Mouse (Mus musculus) layer of hippocampus, adult 11-12 months (tissue): Measurements from ENCODE around the gene Dclk1.
A peak's percentile ranks its signal among the peaks of the same experiment; 100 is the strongest.

ENCODE experiments used
- DNase-seq: peaks from one replicate; pipeline ENCODE4 v3.0.0; 2022; ENCODE audit warnings: low spot score

Dclk1 gene

DNA sequence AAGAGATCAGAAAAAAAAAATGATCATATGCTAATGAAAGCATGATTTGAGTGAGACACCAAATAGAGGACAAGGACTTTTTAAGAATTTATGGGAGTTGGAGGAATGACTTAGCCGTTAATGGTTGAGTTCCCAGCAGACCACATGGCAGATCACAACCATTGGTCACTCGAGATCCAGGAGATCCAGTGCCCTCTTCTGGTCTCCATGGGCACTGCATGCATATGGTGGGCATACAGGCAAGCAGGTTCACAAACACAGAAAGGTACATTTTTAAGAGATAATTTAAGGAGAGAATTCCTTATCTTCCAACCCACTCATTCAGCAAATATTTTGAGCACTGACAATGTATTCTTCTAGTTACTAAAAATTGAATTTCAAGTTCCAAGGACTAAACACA, 207.0 kb downstream of the Dclk1 start:
- DNase-seq, result no peak

DNA sequence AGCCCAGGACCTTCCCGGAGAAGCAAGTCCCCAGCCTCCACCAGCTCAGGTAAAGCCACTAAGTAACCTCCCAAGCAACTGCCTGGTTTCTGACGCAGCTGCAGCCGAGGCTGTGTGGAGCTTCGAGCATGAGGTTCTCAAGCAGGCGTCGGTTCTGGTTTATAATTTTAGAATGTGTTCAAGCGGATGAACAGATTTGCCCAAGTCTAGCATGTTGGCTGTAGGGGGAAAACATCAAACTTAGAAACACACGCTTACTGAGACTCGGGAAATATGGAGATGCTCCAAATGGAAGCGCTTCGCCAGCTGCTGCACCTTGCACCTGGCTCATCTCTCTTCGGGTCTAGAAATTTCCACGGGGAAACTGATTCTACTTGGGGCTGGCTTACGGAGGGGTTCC, 208.9 kb downstream of the Dclk1 start:
- DNase-seq, result peak; percentile 65

- DNase-seq, result no peak
Measured at GRCm38 (mm10) chr3:55451877-55452276, 209.7 kb downstream of the Dclk1 start.

DNA sequence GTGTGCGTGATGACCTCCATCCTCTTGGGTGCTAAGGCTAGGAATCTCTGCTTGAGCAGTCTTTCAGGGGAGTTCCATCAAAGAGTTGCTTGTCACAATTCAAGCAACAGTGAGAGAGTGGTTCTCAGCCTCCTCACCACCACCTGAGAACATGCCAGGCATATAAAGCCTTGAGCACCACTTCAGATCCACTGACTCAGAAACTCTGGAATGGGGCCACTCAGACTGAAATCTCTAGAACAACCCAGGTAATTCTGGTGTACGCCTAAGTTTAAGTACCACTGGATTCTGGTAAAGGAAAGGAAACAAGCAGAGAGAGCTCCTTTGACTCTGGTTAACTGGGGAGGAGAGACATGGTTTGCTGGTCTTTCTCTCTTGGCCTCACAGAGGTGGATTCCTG, 210.3 kb downstream of the Dclk1 start:
- DNase-seq, result no peak

GRCm38 (mm10) chr3:55461092-55461491, 218.9 kb downstream of the Dclk1 start:
- DNase-seq, result no peak

DNA sequence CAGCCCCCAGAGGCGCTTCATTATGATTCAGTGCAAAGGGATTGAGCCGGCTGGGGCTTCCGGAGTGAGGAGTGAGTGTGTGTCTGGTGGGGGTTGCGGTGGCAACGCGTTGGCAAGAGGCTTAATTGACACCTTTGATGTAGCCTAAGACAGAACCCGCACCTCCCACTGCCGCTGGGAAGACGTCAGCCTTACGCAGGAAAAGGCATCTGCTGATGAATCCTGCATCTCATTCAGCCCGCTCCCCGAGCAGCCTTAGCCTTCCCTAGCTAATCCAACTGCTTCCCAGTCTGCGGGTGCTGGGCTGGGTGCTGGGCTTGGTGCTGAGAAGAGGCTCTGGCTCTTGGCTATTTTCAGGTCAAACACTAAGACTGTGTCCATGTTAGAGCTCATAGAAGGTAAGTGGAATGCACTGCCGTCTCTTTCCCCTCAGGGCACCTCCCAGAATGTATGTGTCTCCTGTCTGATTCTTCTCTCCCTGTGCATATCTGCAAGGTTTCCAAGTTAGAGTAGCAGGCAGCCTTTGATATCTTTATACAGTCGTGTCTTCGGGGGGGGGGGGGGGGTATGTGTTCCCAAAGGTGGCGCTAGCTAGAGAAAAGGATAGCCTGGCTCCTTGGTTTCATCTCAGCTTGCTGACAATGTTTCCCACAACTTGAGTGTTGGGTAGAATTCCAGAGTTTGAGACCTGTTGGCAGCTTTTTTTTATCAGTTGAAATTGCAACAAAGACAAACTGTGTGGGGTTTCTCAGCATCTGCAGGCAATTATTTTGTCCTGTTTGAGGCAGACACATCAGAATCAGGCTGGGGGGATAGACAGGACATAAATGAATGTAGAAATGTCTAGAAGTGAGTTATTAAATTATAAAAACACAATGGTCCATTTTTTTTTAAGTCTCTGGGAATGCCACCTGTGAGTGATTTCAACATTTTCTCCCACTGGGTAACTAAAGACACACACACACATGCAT, 219.8 kb downstream of the Dclk1 start:
- peak; percentile 86 for DNase-seq

DNA sequence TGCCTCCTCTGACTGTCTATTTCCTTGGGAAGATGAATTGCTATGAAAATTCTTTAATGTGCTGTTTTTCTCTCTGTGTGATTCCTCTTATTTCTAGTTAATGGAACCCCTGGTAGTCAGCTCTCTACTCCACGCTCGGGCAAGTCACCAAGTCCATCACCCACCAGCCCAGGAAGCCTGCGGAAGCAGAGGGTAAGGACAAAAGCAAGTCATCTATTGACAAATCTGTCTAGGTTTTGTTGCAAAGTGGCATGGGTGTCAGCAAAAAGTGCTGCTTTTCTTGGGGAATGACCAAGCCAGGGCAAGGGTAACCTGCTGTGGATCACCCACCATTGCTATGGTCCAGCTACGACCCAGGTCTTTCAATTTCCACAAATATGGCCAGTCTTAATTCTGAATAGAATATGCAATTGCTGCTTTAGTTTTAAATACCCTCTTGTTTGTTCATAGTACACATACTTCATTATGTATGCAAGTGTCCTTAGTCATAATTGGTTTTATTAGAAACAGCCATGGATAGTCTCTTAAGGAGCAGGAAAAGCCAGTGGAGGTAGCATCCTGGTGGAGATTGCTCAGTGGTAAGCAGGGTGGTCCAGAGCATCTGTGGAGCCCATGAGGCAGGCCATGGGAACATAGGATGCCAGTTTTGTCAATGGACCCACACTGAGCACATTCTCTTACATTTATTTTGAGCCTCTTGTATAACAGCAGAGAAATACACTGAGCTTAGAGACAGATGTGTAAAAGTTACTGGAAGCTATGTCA, 220.9 kb downstream of the Dclk1 start:
- DNase-seq, result no peak

DNA sequence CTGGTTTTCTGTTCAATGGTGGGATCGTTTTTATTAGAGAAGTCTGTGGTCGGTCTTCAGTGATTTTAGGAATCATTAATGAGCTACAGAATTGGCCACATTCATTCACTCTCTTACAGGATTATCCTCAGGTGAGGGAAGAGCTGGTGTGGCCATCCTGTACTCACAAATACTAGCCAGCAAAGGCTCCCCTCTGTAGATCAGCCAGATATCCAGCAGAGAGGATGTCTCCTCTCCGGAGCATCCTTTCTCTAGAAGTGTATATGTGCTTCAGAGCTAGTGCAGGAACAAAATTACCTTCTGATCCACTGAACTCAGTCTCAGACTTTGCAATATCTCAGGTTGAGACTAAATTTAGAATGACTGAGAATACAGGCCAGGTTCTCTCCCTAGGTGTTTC, 222.1 kb downstream of the Dclk1 start:
- no peak for DNase-seq

DNA sequence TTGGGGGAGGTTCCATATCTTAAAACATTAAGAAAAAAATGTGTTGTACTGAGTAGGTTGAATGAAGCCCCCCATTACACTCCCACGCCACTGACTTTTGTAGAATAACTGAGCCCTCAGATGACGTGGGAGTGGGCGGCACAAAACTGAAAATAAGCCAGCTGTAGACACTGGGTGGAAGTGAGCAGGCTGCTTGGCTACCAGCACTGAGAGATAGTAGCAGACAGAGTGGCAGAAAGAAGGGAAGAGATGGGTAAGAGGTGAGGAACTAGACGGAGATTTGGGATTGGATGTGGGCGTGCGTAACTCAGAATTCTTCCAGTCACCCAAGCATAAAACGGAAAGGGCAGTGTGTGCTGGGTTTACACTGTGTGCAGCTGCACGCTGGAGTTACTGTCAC, 223.6 kb downstream of the Dclk1 start:
- no peak for DNase-seq

- DNase-seq, result peak; percentile 73
Measured at GRCm38 (mm10) chr3:55466348-55466747, 224.2 kb downstream of the Dclk1 start.

GRCm38 (mm10) chr3:55472110-55472509, 229.9 kb downstream of the Dclk1 start, which contains the start of gene Gm21954:
Gene Gm21954, minus strand, starts transcription at chr3:55472210.
- DNase-seq, result no peak

- DNase-seq, result no peak
Measured at GRCm38 (mm10) chr3:55473146-55473545, 231.0 kb downstream of the Dclk1 start.

DNA sequence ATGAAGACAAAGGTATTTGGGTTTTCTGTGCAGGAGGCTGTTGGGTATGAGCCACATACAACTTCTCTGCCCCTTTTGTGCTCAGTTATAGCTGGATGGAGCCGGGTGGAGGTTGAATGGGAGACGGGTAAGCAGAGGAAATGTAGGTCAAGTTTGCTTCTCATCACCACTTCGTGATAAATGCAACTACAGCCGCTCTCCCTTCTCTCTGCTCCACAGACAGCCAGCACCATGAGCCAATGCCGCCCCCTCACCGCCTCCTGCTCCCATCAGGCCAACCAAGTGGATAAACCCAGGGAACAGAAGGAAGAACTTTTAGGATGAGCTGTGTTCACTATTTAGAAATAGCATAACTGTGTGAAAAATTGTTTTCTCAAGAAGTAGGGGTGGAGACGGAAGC, 234.5 kb downstream of the Dclk1 start:
- peak; percentile 83 for DNase-seq

GRCm38 (mm10) chr3:55479306-55479705, 237.1 kb downstream of the Dclk1 start:
- DNase-seq, result no peak

- DNase-seq, result no peak
Measured at GRCm38 (mm10) chr3:55481140-55481539, 239.0 kb downstream of the Dclk1 start.

GRCm38 (mm10) chr3:55483328-55483727, 241.2 kb downstream of the Dclk1 start:
- DNase-seq, result no peak

DNA sequence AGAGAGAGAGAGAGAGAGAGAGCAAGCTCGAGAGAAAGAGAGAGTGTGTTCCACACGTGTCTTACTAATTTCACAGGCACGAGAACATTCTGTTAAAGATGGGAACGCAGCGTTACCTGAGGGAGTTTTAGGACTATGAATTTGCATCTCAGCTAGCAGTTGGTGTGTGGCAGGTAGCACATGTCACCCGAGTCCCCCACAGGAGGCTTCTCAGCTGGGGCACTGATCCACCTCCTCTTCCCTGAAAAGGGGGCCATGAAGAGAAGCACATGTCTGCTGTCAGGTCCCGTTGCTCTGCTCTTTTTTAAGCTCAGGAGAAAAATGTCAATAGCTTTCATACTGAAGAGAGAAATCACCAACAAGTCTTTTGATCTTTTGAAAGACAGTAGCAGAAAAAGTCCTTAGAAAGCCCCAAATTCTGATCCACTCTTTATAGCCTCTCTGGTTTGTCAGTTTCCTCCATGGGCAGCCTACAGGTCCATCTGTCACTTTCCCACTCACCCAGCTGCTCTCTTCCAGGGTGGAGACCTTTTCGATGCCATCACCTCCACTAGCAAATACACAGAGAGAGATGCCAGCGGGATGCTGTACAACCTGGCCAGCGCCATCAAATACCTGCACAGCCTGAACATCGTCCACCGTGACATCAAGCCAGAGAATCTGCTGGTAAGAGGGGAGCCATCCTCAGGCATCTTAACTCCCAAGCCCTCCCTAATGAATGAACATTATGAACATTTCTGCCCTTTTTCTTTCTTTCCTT, 247.2 kb downstream of the Dclk1 start:
- DNase-seq, result peak; percentile 47

DNA sequence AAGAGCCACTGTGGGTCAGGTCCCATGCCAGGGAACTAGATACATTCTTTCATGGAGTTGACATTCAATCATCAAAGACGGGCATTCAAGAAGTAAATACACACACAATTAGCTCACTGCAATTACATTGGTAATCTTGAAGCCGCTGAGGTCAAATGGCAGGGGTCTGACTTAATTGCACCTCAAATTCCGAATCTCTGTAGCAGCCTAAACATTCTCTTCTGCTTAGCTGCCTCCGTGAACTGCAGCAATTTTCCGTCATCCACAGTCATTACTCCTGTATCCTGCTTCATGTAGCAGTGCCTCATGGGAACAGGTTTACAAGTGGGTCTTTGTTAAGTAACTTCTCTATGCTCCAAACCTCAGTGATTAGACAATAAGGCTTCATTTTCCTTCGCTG, 249.9 kb downstream of the Dclk1 start:
- no peak for DNase-seq

DNA sequence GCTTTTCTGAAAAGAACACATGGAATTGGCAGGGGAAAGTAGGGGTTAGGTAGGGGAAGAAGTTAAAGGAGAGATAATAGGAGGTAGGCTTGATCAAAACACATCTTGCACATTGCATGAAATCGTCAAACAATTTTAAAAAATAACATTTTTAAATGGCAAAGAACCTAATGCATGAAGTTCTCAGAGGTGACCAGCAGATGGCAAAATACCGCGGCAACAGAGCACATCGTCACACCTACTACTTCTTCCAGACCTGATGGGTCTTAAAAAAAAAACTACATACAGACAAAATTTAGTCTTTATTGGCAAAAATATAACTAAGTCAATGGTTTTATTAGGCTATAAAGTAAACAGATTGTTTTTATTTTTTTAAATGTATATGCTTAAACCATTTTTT, 252.2 kb downstream of the Dclk1 start:
- DNase-seq, result no peak

DNA sequence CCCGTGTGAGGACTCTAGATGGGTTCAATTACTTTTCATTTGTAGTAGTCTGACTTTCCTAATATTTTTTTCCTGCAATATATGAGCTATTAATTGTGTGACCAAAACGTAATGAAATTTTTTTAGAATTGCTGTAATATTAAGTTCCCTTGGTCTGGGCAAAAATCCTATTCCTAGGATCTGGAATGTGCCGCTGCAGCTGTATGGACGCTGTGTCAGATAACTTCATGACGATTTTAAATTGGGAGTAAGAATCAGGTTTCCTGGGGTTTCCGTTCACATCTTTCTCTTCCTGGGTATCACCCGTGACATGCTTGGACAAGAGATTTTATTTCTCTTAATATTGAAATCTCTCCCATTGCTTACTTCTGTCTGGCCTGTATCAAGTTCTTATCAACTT, 253.1 kb downstream of the Dclk1 start:
- no peak for DNase-seq

DNA sequence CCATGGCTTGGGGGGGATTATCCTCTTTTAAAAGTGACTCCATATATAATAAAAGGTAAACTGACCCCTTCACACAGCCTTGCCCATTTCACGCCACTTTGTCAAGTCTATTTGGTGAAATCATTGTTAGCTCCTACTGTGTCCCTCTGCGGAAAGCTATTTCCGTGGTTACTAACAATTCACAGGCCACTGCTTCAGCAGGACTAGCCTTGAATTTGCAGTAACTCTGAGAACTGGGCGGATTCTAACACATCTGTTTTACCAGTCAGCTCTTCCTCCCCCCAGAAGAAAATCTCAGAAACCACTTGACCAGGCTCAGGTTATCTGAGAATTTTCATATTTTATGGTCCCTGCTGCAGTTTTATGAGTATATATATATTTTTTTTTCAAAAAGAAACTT, 253.7 kb downstream of the Dclk1 start:
- no peak for DNase-seq

DNA sequence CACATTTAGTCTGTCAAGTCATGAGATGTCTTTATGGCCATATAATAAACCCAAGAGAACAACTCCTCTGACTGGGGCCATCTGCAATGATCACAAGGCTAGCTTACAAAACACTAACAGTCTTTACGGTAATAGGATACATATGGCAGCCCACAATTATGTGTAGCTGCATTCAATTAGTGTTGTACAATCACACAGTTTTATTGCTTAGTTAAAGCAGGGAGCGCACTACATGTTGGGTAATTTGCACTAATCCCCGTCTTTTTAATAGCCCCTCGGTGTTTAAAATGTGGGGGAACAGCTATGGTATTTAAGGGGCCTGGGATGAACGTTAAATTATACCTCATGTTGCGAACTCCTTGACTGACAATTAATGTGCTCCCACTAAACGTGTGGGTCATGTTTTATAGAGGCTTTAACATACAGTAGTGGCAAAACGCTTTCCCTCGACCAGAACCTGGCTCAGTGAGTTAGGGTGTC, 254.3 kb downstream of the Dclk1 start:
- no peak for DNase-seq
